Mouse (Mus musculus): ENCODE data around the gene Iscu. TPM values are rescaled to one million over a fixed set of nuclear protein-coding genes. Genes with fewer than 3 reads are reported as not detected.

Gene Iscu
- polyA plus RNA-seq, 1 experiment from 2014 or later = 106 TPM

GRCm38 (mm10) chr5:113813608-113814007 is 41.1 kb downstream of the Iscu start:
- H3K4me1 ChIP-seq (ENCODE audit: control insufficient read depth, insufficient read depth, low read length) = 0 out of 2 replicates have a peak, but pooled peaks cover 3% of the 10 kb centered on the region
- no peak overlapping the region for H3K4me3 ChIP-seq (ENCODE audit: low read length)
- H3K27me3 ChIP-seq (ENCODE audit: control insufficient read depth, insufficient read depth, low read length) = no peaks in the 10 kb centered on the region
- H3K27ac ChIP-seq (ENCODE audit: low read depth, low read length) = no peak overlapping the region
- no peak overlapping the region for H3K4me2 ChIP-seq (replicated peaks; ENCODE audit: low read depth, low read length)
- no peak overlapping the region for H3K9ac ChIP-seq (ENCODE audit: low read depth, low read length)
- no peaks in the 10 kb centered on the region for H3K36me3 ChIP-seq (ENCODE audit: control insufficient read depth, insufficient read depth, low read length)
- WGBS = 15% methylated on average over 9 of the region's 9 CpGs
- ATAC-seq (ENCODE audit: low FRiP score, low TSS enrichment) = no peak
- peaks cover 4% of the 10 kb centered on the region; the same call in 1 of the 2 replicates for H3K9me3 ChIP-seq (ENCODE audit: control insufficient read depth, low read length)

DNA sequence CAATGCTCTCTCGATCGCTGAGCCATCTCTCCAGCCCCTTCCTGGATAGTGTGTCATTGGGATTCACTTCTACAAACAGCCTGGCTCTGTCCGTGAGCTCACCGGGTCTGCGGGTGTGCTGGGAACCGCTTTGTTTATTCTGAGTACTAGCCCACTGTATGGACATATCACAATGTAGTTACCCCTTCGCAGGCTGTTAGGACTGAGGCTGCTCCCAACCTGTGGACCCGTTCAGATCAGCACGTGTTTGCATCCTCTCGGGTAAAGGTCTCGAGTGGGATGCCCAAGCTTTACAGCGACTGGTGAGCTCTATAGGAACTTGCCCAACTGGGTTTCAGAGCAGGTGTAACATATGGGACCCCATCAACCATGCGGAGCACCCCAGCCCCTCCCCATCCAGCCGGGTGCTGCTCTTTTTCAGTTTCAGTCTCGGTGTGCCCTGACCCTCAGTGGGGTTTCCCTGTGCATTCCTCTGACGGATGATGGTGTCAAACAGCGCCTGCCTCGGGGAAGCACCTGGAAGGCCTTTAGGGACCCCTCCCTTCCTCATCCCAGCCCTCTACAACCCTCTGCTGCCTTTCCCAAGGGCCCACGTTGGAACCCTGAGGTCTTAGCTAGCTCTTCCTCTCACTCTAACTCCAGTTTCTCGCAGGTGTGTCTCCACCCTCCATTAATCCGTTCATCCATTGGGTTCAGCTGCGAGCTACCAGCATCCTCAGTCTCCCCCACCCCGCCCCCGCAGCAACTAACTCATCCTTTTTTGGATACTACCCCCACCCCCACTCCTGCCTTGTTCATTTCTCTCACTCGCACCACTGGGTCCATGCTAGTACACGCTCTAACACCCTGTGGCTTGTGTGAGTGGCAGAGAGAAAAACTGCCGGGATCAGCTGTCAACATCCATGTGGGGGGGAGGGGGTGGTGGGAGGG is 41.8 kb downstream of the Iscu start:
- WGBS = 31% methylated on average over 27 of the region's 27 CpGs
- Histone ChIP-seq H3K27ac (ENCODE audit: low read depth, low read length) (no peak overlapping the region), H3K4me1 (ENCODE audit: control insufficient read depth, insufficient read depth, low read length) (0 out of 2 replicates have a peak, but pooled peaks cover 3% of the 10 kb centered on the region), H3K9me3 (ENCODE audit: control insufficient read depth, low read length) (peaks cover 4% of the 10 kb centered on the region; the same call in 1 of the 2 replicates), H3K4me3 (ENCODE audit: low read length) (no peak overlapping the region), H3K36me3 (ENCODE audit: control insufficient read depth, insufficient read depth, low read length) (no peaks in the 10 kb centered on the region), H3K4me2 (replicated peaks; ENCODE audit: low read depth, low read length) (no peak overlapping the region), H3K27me3 (ENCODE audit: control insufficient read depth, insufficient read depth, low read length) (no peaks in the 10 kb centered on the region), H3K9ac (ENCODE audit: low read depth, low read length) (no peak overlapping the region)
- ATAC-seq (ENCODE audit: low FRiP score, low TSS enrichment) = no peak

- Histone ChIP-seq H3K4me1 (ENCODE audit: control insufficient read depth, insufficient read depth, low read length) (0 out of 2 replicates have a peak, but pooled peaks cover 3% of the 10 kb centered on the region), H3K36me3 (ENCODE audit: control insufficient read depth, insufficient read depth, low read length) (no peaks in the 10 kb centered on the region), H3K4me2 (replicated peaks; ENCODE audit: low read depth, low read length) (no peak overlapping the region), H3K27me3 (ENCODE audit: control insufficient read depth, insufficient read depth, low read length) (no peaks in the 10 kb centered on the region), H3K9me3 (ENCODE audit: control insufficient read depth, low read length) (peaks cover 4% of the 10 kb centered on the region; the same call in 1 of the 2 replicates), H3K4me3 (ENCODE audit: low read length) (no peak overlapping the region), H3K27ac (ENCODE audit: low read depth, low read length) (no peak overlapping the region), H3K9ac (ENCODE audit: low read depth, low read length) (0 out of 2 replicates have a peak overlapping the region, but pooled peaks have one; percentile 13)
- ATAC-seq (ENCODE audit: low FRiP score, low TSS enrichment) = no peak
- 45% methylated on average over 10 of the region's 11 CpGs for WGBS
Measured at GRCm38 (mm10) chr5:113815041-113815389, 42.5 kb downstream of the Iscu start.

- Histone ChIP-seq H3K36me3 (ENCODE audit: control insufficient read depth, insufficient read depth, low read length) (no peaks in the 10 kb centered on the region), H3K4me2 (replicated peaks; ENCODE audit: low read depth, low read length) (no peak overlapping the region), H3K4me3 (ENCODE audit: low read length) (no peak overlapping the region), H3K9ac (ENCODE audit: low read depth, low read length) (peak overlapping the region; percentile 13; the same call in 1 of the 2 replicates), H3K27me3 (ENCODE audit: control insufficient read depth, insufficient read depth, low read length) (no peaks in the 10 kb centered on the region), H3K4me1 (ENCODE audit: control insufficient read depth, insufficient read depth, low read length) (0 out of 2 replicates have a peak, but pooled peaks cover 3% of the 10 kb centered on the region), H3K9me3 (ENCODE audit: control insufficient read depth, low read length) (peaks cover 4% of the 10 kb centered on the region; the same call in 1 of the 2 replicates), H3K27ac (ENCODE audit: low read depth, low read length) (no peak overlapping the region)
- ATAC-seq (ENCODE audit: low FRiP score, low TSS enrichment) = peak; percentile 67; the same call in 1 of the 2 replicates
- 12% methylated on average over 15 of the region's 15 CpGs for WGBS
Measured at GRCm38 (mm10) chr5:113815638-113816152, 43.1 kb downstream of the Iscu start.

DNA sequence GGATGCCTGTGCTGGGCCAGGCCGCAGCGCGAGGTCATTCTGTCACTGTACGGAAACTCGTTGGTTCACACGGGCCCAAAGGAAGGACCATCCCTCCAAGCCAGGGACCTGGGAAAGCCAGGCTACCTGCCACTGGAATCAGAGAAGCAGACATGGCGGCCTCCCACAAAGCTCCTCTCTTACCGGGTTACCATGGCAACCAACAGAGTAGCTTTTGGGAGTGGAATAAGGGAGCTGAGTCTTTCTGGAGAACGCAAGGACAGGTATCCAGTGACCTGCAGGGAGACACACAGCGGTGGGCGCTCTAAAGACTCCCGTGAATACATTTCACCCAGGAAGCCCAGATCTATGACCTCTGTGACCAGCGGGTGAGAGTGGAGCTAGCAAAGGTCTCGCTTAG is 46.0 kb downstream of the Iscu start:
- ATAC-seq (ENCODE audit: low FRiP score, low TSS enrichment) = no peak
- 0 out of 2 replicates have a peak, but pooled peaks cover 3% of the 10 kb centered on the region for H3K4me1 ChIP-seq (ENCODE audit: control insufficient read depth, insufficient read depth, low read length)
- no peaks in the 10 kb centered on the region for H3K9me3 ChIP-seq (ENCODE audit: control insufficient read depth, low read length)
- no peak overlapping the region for H3K4me2 ChIP-seq (replicated peaks; ENCODE audit: low read depth, low read length)
- H3K27ac ChIP-seq (ENCODE audit: low read depth, low read length) = no peak overlapping the region
- H3K4me3 ChIP-seq (ENCODE audit: low read length) = no peak overlapping the region
- H3K36me3 ChIP-seq (ENCODE audit: control insufficient read depth, insufficient read depth, low read length) = no peaks in the 10 kb centered on the region
- H3K9ac ChIP-seq (ENCODE audit: low read depth, low read length) = no peak overlapping the region
- H3K27me3 ChIP-seq (ENCODE audit: control insufficient read depth, insufficient read depth, low read length) = no peaks in the 10 kb centered on the region
- WGBS = 66% methylated on average over 14 of the region's 14 CpGs

GRCm38 (mm10) chr5:113824228-113824627 is 51.7 kb downstream of the Iscu start:
- no peak for ATAC-seq (ENCODE audit: low FRiP score, low TSS enrichment)
- H3K9ac ChIP-seq (ENCODE audit: low read depth, low read length) = no peak overlapping the region
- 88% methylated on average over 4 of the region's 4 CpGs for WGBS
- H3K27me3 ChIP-seq (ENCODE audit: control insufficient read depth, insufficient read depth, low read length) = no peaks in the 10 kb centered on the region
- no peaks in the 10 kb centered on the region for H3K36me3 ChIP-seq (ENCODE audit: control insufficient read depth, insufficient read depth, low read length)
- no peak overlapping the region for H3K27ac ChIP-seq (ENCODE audit: low read depth, low read length)
- H3K4me1 ChIP-seq (ENCODE audit: control insufficient read depth, insufficient read depth, low read length) = no peaks in the 10 kb centered on the region
- no peak overlapping the region for H3K4me2 ChIP-seq (replicated peaks; ENCODE audit: low read depth, low read length)
- H3K4me3 ChIP-seq (ENCODE audit: low read length) = no peak overlapping the region
- H3K9me3 ChIP-seq (ENCODE audit: control insufficient read depth, low read length) = no peaks in the 10 kb centered on the region

DNA sequence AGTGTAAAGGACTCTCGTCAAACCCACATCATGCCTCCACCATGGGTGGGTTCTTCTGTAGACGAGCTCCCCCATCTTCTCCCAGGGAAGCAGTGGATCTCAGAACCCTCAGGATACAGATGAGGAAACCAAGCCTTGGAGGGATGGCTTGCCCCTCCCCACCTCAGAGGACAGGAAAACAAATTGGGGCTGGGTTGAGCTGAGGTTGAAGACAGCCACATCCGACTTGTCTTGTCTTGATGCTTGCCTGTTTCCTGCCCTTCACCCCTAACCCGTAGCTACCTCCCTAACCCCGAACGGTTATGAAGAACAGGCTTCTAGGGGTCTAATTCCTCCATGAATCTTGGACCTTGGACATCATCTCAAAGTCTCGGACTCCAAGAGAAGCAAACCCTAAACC is 53.0 kb downstream of the Iscu start:
- Histone ChIP-seq H3K36me3 (ENCODE audit: control insufficient read depth, insufficient read depth, low read length) (no peaks in the 10 kb centered on the region), H3K4me3 (ENCODE audit: low read length) (no peak overlapping the region), H3K27ac (ENCODE audit: low read depth, low read length) (no peak overlapping the region), H3K4me2 (replicated peaks; ENCODE audit: low read depth, low read length) (no peak overlapping the region), H3K27me3 (ENCODE audit: control insufficient read depth, insufficient read depth, low read length) (no peaks in the 10 kb centered on the region), H3K9ac (ENCODE audit: low read depth, low read length) (no peak overlapping the region), H3K4me1 (ENCODE audit: control insufficient read depth, insufficient read depth, low read length) (0 out of 2 replicates have a peak, but pooled peaks cover 3% of the 10 kb centered on the region), H3K9me3 (ENCODE audit: control insufficient read depth, low read length) (no peaks in the 10 kb centered on the region)
- 78% methylated on average over 7 of the region's 7 CpGs for WGBS
- no peak for ATAC-seq (ENCODE audit: low FRiP score, low TSS enrichment)

- no peaks in the 10 kb centered on the region for H3K9me3 ChIP-seq (ENCODE audit: control insufficient read depth, low read length)
- WGBS = 88% methylated on average over 4 of the region's 4 CpGs
- 0 out of 2 replicates have a peak, but pooled peaks cover 3% of the 10 kb centered on the region for H3K4me1 ChIP-seq (ENCODE audit: control insufficient read depth, insufficient read depth, low read length)
- H3K36me3 ChIP-seq (ENCODE audit: control insufficient read depth, insufficient read depth, low read length) = no peaks in the 10 kb centered on the region
- no peak overlapping the region for H3K9ac ChIP-seq (ENCODE audit: low read depth, low read length)
- no peaks in the 10 kb centered on the region for H3K27me3 ChIP-seq (ENCODE audit: control insufficient read depth, insufficient read depth, low read length)
- no peak overlapping the region for H3K4me2 ChIP-seq (replicated peaks; ENCODE audit: low read depth, low read length)
- H3K27ac ChIP-seq (ENCODE audit: low read depth, low read length) = no peak overlapping the region
- no peak overlapping the region for H3K4me3 ChIP-seq (ENCODE audit: low read length)
- no peak for ATAC-seq (ENCODE audit: low FRiP score, low TSS enrichment)
Measured at GRCm38 (mm10) chr5:113826619-113827018, 54.1 kb downstream of the Iscu start.

Data from kidney, embryonic 14.5 days (tissue).